Mouse (Mus musculus): ENCODE data around the gene Crybb1. TPM values are rescaled to one million over a fixed set of nuclear protein-coding genes. Genes with fewer than 3 reads are reported as not detected.

Gene Crybb1
- polyA plus RNA-seq, 1 experiment from 2014 or later, result 0.45 TPM

- peaks cover 40% of the 10 kb centered on the region for H3K4me1 ChIP-seq (replicated peaks; ENCODE audit: control insufficient read depth, insufficient read depth, low read length)
- no peak for ATAC-seq (replicated peaks; ENCODE audit: low FRiP score)
Measured at GRCm38 (mm10) chr5:112301694-112302093, 46.1 kb downstream of the Crybb1 start.

DNA sequence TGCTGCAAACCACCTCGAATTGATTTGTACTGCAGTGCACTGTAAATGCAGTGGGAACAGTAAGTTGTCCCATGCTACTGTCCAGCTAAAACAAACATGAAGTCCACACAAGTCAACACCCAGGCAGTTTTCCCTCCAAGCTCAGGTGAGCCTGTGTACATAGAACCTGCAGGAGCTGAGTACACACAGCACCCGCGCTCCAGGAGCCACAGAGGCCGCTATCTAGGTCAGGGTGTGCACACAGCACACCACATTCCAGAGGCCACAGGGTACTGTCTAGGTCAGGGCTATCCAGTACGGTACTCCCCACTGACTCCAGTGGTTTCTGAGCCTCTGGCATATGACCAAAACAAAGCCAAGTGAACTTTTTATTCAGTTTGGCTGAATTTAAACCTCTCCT, 46.7 kb downstream of the Crybb1 start:
- DNase-seq (ENCODE audit: low spot score) (no peak), ATAC-seq (replicated peaks; ENCODE audit: low FRiP score) (peak; percentile 74)
- Histone ChIP-seq H3K27me3 (replicated peaks; ENCODE audit: control insufficient read depth, insufficient read depth, low read length) (no peaks in the 10 kb centered on the region), H3K9ac (ENCODE audit: low read depth, low read length) (no peak overlapping the region), H3K4me1 (replicated peaks; ENCODE audit: control insufficient read depth, insufficient read depth, low read length) (peaks cover 34% of the 10 kb centered on the region), H3K4me2 (no peak overlapping the region), H3K9me3 (ENCODE audit: control insufficient read depth, low read length) (no peaks in the 10 kb centered on the region), H3K4me3 (ENCODE audit: low read depth, low read length) (no peak overlapping the region), H3K27ac (ENCODE audit: low read depth, low read length) (peak overlapping the region; percentile 71; the same call in 1 of the 2 replicates), H3K36me3 (ENCODE audit: control insufficient read depth, insufficient read depth, low read length) (peaks cover 6% of the 10 kb centered on the region; the same call in 1 of the 2 replicates)
- 85% methylated on average over 5 of the region's 5 CpGs for WGBS

More at GRCm38 (mm10) chr5:112301694-112302093, 46.1 kb downstream of the Crybb1 start:
- Histone ChIP-seq H3K9ac (ENCODE audit: low read depth, low read length) (no peak overlapping the region), H3K27me3 (replicated peaks; ENCODE audit: control insufficient read depth, insufficient read depth, low read length) (no peaks in the 10 kb centered on the region), H3K36me3 (ENCODE audit: control insufficient read depth, insufficient read depth, low read length) (peaks cover 6% of the 10 kb centered on the region; the same call in 1 of the 2 replicates), H3K4me2 (no peak overlapping the region), H3K27ac (ENCODE audit: low read depth, low read length) (peak overlapping the region; percentile 65; the same call in 1 of the 2 replicates), H3K9me3 (ENCODE audit: control insufficient read depth, low read length) (no peaks in the 10 kb centered on the region), H3K4me3 (ENCODE audit: low read depth, low read length) (no peak overlapping the region)
- 83% methylated on average over 4 of the region's 4 CpGs for WGBS
- no peak for DNase-seq (ENCODE audit: low spot score)

DNA sequence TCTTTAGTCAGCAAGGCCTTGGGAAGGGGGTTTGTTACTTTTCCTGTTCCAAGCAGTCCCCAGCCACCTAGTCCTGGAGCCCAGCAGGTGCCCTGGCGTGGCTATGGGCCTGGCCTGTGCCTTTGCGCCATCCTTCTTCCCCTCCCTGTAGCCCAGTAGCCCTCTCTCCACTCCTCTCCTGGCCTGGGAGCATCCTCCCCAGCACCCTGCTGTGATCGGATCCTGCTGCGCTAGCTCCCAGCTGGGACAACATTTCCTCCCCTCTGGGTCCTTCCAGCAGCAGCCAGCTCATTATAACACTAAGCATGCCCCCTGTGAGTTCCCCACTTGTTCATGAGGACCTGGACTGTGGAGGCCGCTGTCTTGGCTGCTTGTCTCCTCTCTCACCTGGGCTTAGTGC, 50.2 kb downstream of the Crybb1 start:
- peaks cover 28% of the 10 kb centered on the region; the same call in 1 of the 2 replicates for H3K36me3 ChIP-seq (ENCODE audit: control insufficient read depth, insufficient read depth, low read length)
- DNase-seq (ENCODE audit: low spot score) (no peak), ATAC-seq (replicated peaks; ENCODE audit: low FRiP score) (no peak)
- no peak overlapping the region for H3K4me3 ChIP-seq (ENCODE audit: low read depth, low read length)
- 88% methylated on average over 5 of the region's 5 CpGs for WGBS
- peaks cover 10% of the 10 kb centered on the region; the same call in 1 of the 2 replicates for H3K4me1 ChIP-seq (replicated peaks; ENCODE audit: control insufficient read depth, insufficient read depth, low read length)
- H3K9ac ChIP-seq (ENCODE audit: low read depth, low read length), result no peak overlapping the region
- no peak overlapping the region for H3K4me2 ChIP-seq
- no peak overlapping the region for H3K27ac ChIP-seq (ENCODE audit: low read depth, low read length)
- H3K9me3 ChIP-seq (ENCODE audit: control insufficient read depth, low read length), result no peaks in the 10 kb centered on the region
- no peaks in the 10 kb centered on the region for H3K27me3 ChIP-seq (replicated peaks; ENCODE audit: control insufficient read depth, insufficient read depth, low read length)

- Histone ChIP-seq H3K9me3 (ENCODE audit: control insufficient read depth, low read length) (no peaks in the 10 kb centered on the region), H3K36me3 (ENCODE audit: control insufficient read depth, insufficient read depth, low read length) (peaks cover 28% of the 10 kb centered on the region; the same call in 1 of the 2 replicates), H3K4me2 (no peak overlapping the region), H3K4me1 (replicated peaks; ENCODE audit: control insufficient read depth, insufficient read depth, low read length) (0 out of 2 replicates have a peak, but pooled peaks cover 2% of the 10 kb centered on the region), H3K27ac (ENCODE audit: low read depth, low read length) (no peak overlapping the region), H3K4me3 (ENCODE audit: low read depth, low read length) (no peak overlapping the region), H3K9ac (ENCODE audit: low read depth, low read length) (no peak overlapping the region), H3K27me3 (replicated peaks; ENCODE audit: control insufficient read depth, insufficient read depth, low read length) (no peaks in the 10 kb centered on the region)
- DNase-seq (ENCODE audit: low spot score) (no peak), ATAC-seq (replicated peaks; ENCODE audit: low FRiP score) (no peak)
- 85% methylated on average over 11 of the region's 11 CpGs for WGBS
Measured at GRCm38 (mm10) chr5:112313222-112313885, 57.7 kb downstream of the Crybb1 start.

DNA sequence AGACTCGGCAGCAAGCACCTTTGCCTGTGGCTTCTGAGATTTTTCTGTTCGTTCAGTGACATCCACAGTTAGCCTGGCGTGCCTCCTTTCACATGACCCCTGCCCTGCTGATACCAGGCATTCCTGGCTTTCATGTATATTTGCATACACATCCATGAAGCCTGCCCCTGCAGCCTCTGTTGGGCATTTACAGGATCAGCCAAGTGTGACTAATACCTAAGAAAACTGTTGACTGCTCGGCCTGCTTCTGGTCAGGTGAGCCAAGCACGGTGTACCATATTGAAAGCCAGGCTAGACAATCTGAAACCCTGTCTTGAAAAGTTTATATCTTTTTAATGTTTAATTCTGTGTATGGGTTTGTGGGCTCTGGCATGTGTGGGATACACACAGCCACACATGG, 60.9 kb downstream of the Crybb1 start:
- Histone ChIP-seq H3K9ac (ENCODE audit: low read depth, low read length) (no peak overlapping the region), H3K4me1 (replicated peaks; ENCODE audit: control insufficient read depth, insufficient read depth, low read length) (peaks cover 8% of the 10 kb centered on the region; the same call in 1 of the 2 replicates), H3K27ac (ENCODE audit: low read depth, low read length) (no peak overlapping the region), H3K9me3 (ENCODE audit: control insufficient read depth, low read length) (no peaks in the 10 kb centered on the region), H3K4me3 (ENCODE audit: low read depth, low read length) (no peak overlapping the region), H3K4me2 (no peak overlapping the region), H3K36me3 (ENCODE audit: control insufficient read depth, insufficient read depth, low read length) (peaks cover 11% of the 10 kb centered on the region; the same call in 1 of the 2 replicates), H3K27me3 (replicated peaks; ENCODE audit: control insufficient read depth, insufficient read depth, low read length) (no peaks in the 10 kb centered on the region)
- DNase-seq (ENCODE audit: low spot score) (no peak), ATAC-seq (replicated peaks; ENCODE audit: low FRiP score) (no peak)
- WGBS, result 83% methylated on average over 5 of the region's 5 CpGs

DNA sequence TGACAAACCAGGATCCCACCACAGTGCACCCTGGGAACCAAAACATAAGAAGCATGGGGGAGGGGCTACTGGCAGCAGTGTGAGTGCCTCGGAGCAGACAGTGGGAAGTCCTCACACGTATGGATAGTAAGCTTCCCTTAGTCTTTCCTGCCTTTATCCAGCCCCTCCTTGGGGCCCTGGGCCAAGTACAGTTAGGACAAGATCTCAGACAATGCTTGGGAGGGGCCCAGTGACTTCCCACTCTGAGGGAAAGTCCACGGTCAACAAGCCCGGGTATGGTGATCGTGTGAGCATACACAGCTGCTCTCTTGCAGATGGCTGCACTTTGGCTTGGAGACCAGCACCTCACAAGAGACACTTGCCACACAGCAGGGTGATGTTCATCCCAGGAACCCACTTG, 61.7 kb downstream of the Crybb1 start:
- no peak for ATAC-seq (replicated peaks; ENCODE audit: low FRiP score)
- H3K27me3 ChIP-seq (replicated peaks; ENCODE audit: control insufficient read depth, insufficient read depth, low read length), result no peaks in the 10 kb centered on the region
- H3K27ac ChIP-seq (ENCODE audit: low read depth, low read length), result no peak overlapping the region

More for the DNA sequence above, 61.7 kb downstream of the Crybb1 start:
- peaks cover 8% of the 10 kb centered on the region; the same call in 1 of the 2 replicates for H3K4me1 ChIP-seq (replicated peaks; ENCODE audit: control insufficient read depth, insufficient read depth, low read length)
- H3K9me3 ChIP-seq (ENCODE audit: control insufficient read depth, low read length), result no peaks in the 10 kb centered on the region
- no peak overlapping the region for H3K4me3 ChIP-seq (ENCODE audit: low read depth, low read length)
- peaks cover 11% of the 10 kb centered on the region; the same call in 1 of the 2 replicates for H3K36me3 ChIP-seq (ENCODE audit: control insufficient read depth, insufficient read depth, low read length)
- H3K4me2 ChIP-seq, result no peak overlapping the region
- H3K9ac ChIP-seq (ENCODE audit: low read depth, low read length), result no peak overlapping the region
- 43% methylated on average over 5 of the region's 5 CpGs for WGBS
- no peak for DNase-seq (ENCODE audit: low spot score)

Other genes with a start within 250 kb of the Crybb1 start
- gene Cryba4, start 3.3 kb upstream of the Crybb1 start, polyA plus RNA-seq (2014; fragmentation: Nextera tagmentation; extraction: Ambion mirVana), result 0.84 and 1.3 TPM in 2 replicates
- 66.0 and 66.7 TPM in 2 replicates for gene Tpst2, start 20.9 kb downstream of the Crybb1 start, polyA plus RNA-seq (2014; fragmentation: Nextera tagmentation; extraction: Ambion mirVana)
- 24.5 and 30.5 TPM in 2 replicates for gene Tfip11, start 70.5 kb downstream of the Crybb1 start, polyA plus RNA-seq (2014; fragmentation: Nextera tagmentation; extraction: Ambion mirVana)
- gene Srrd, start 87.2 kb downstream of the Crybb1 start, polyA plus RNA-seq (2014; fragmentation: Nextera tagmentation; extraction: Ambion mirVana), result 35.3 and 36.5 TPM in 2 replicates
- gene Hps4, start 87.3 kb downstream of the Crybb1 start, polyA plus RNA-seq (2014; fragmentation: Nextera tagmentation; extraction: Ambion mirVana), result 25.5 and 32.2 TPM in 2 replicates
- 0.29 and 0.36 TPM in 2 replicates for gene Gm6583, start 100.2 kb downstream of the Crybb1 start, polyA plus RNA-seq (2014; fragmentation: Nextera tagmentation; extraction: Ambion mirVana)
- gene Asphd2, start 139.1 kb downstream of the Crybb1 start, polyA plus RNA-seq (2014; fragmentation: Nextera tagmentation; extraction: Ambion mirVana), result 2.6 and 3.7 TPM in 2 replicates
- not detected in 2 replicates for gene Gm6588, start 193.6 kb downstream of the Crybb1 start, polyA plus RNA-seq (2014; fragmentation: Nextera tagmentation; extraction: Ambion mirVana)

Measured in liver, embryonic 11.5 days (tissue).